In genomic region chr7:80208738-80209430, GRCm38 (mm10) we compare ENCODE assay signal across 8 mouse cellular contexts. TPM values are rescaled to one million over a fixed set of nuclear protein-coding genes. Genes with fewer than 3 reads are reported as not detected.
DNase-seq lines count a peak whose midpoint lies in the region; ATAC-seq lines count a peak whose summit lies in the region.

No protein-coding gene starts in this region.

- H3K9me3 ChIP-seq in embryonic facial prominence, embryonic 15.5 days (replicated peaks), result no peaks in the 10 kb centered on the region

- H3K4me1 ChIP-seq in embryonic facial prominence, embryonic 15.5 days, result peaks cover 63% of the 10 kb centered on the region

- peak overlapping the region; percentile 24 for H3K4me2 ChIP-seq in embryonic facial prominence, embryonic 15.5 days (replicated peaks)

- peak overlapping the region; percentile 89 for H3K27ac ChIP-seq in embryonic facial prominence, embryonic 15.5 days (replicated peaks)

- DNase-seq in kidney, adult 18-20 months, result peak; percentile 58
- DNase-seq in kidney, adult 11 months, result no peak
- peak; percentile 56 to 77 for DNase-seq in kidney, postnatal 25 days
- DNase-seq in naive thymus-derived CD4-positive, alpha-beta T cell, adult 2 months (ENCODE audit: low read depth), result peak; percentile 41
- DNase-seq in gastrocnemius, postnatal 10 days, result no peak
- DNase-seq in gastrocnemius, postnatal 14 days, result no peak
- DNase-seq in frontal cortex, postnatal 10 days (ENCODE audit: low spot score in 2 of 2), result no peak

- 67% methylated on average over 10 of the region's 10 CpGs for WGBS in embryonic facial prominence, embryonic 15.5 days

- ATAC-seq in embryonic facial prominence, embryonic 15.5 days (ENCODE audit: insufficient number of reproducible peaks, low FRiP score, low TSS enrichment, low read depth), result no peak

- H3K27me3 ChIP-seq in embryonic facial prominence, embryonic 15.5 days, result no peaks in the 10 kb centered on the region

- no peak overlapping the region for H3K4me3 ChIP-seq in embryonic facial prominence, embryonic 15.5 days (replicated peaks)

- H3K36me3 ChIP-seq in embryonic facial prominence, embryonic 15.5 days, result peaks cover 6% of the 10 kb centered on the region; the same call in 1 of the 2 replicates

- intact Hi-C loops in gastrocnemius, postnatal 14 days (cut with DNase I; ENCODE audit: low total_unique reads), result no loop called here

- no peak overlapping the region for H3K9ac ChIP-seq in embryonic facial prominence, embryonic 15.5 days

RNA-seq across cellular contexts. Expression of gene Sema4b, which starts 22.2 kb away (rescaled TPM):
- 23.0 and 25.2 TPM in 2 replicates for polyA plus RNA-seq in embryonic facial prominence, embryonic 15.5 days (2015; fragmentation: Nextera tagmentation; extraction: Ambion mirVana)
- total RNA-seq in gastrocnemius, postnatal 10 days (2021), result 1 to 10 TPM; 2.9 to 4.2 TPM
- 1 to 10 TPM; 1.9 to 2.5 TPM for total RNA-seq in gastrocnemius, postnatal 14 days (2021)

RNA-seq across cellular contexts. Expression of gene Cib1, which starts 23.7 kb away (rescaled TPM):
- polyA plus RNA-seq in embryonic facial prominence, embryonic 15.5 days (2015; fragmentation: Nextera tagmentation; extraction: Ambion mirVana), result 96.8 and 108 TPM in 2 replicates
- total RNA-seq in gastrocnemius, postnatal 10 days (2021), result 10 to 100 TPM; 10.7 to 12.5 TPM
- total RNA-seq in gastrocnemius, postnatal 14 days (2021), result 10 to 100 TPM in 1 of 2 experiments, 1 to 10 TPM in 1; 9.4 to 11.3 TPM

RNA-seq across cellular contexts. Expression of gene Gdpgp1, which starts 23.8 kb away (rescaled TPM):
- polyA plus RNA-seq in embryonic facial prominence, embryonic 15.5 days (2015; fragmentation: Nextera tagmentation; extraction: Ambion mirVana), result 4.1 TPM in 2 replicates
- 1 to 10 TPM; 1.8 to 2.1 TPM for total RNA-seq in gastrocnemius, postnatal 10 days (2021)
- total RNA-seq in gastrocnemius, postnatal 14 days (2021), result 1 to 10 TPM; 1.1 to 1.5 TPM

RNA-seq across cellular contexts. Expression of gene Ttll13, which starts 37.3 kb away (rescaled TPM):
- 1.3 and 1.6 TPM in 2 replicates for polyA plus RNA-seq in embryonic facial prominence, embryonic 15.5 days (2015; fragmentation: Nextera tagmentation; extraction: Ambion mirVana)
- total RNA-seq in gastrocnemius, postnatal 10 days (2021), result under 1 TPM; 0.14 to 0.20 TPM
- total RNA-seq in gastrocnemius, postnatal 14 days (2021), result under 1 TPM; 0.20 to 0.33 TPM

RNA-seq across cellular contexts. Expression of gene Ngrn, which starts 52.1 kb away (rescaled TPM):
- polyA plus RNA-seq in embryonic facial prominence, embryonic 15.5 days (2015; fragmentation: Nextera tagmentation; extraction: Ambion mirVana), result 51.2 and 54.9 TPM in 2 replicates
- 10 to 100 TPM; 20.2 to 20.3 TPM for total RNA-seq in gastrocnemius, postnatal 10 days (2021)
- 10 to 100 TPM; 20.6 to 21.5 TPM for total RNA-seq in gastrocnemius, postnatal 14 days (2021)

Comparison
In these comparisons a context has a peak if more than half of its experiments do, and no peak if none do; other contexts are left out.
1. DNase-seq: peak in kidney, adult 18-20 months (single experiment), kidney, postnatal 25 days (2 of 2) and naive thymus-derived CD4-positive, alpha-beta T cell, adult 2 months (single experiment); none in kidney, adult 11 months (single experiment), gastrocnemius, postnatal 10 days (single experiment), gastrocnemius, postnatal 14 days (single experiment) and frontal cortex, postnatal 10 days (0 of 2).